Mouse (Mus musculus) layer of hippocampus, adult 18-20 months (tissue): ENCODE data around the gene Tspyl1. TPM values are rescaled to one million over a fixed set of nuclear protein-coding genes. Genes with fewer than 3 reads are reported as not detected.

Experiments used
- DNase-seq, 2 experiments: peaks; one replicate each; pipeline ENCODE4 v3.0.0; 2022; ENCODE audit warnings: low spot score in 2 of 2
- total RNA-seq, 2 experiments: library from RNA; stranded (reverse); gene quantifications; 2 replicates each; pipeline ENCODE4 v1.2.3; 2021

Gene Tspyl1
- total RNA-seq, 2 experiments from 2014 or later: 177 to 179 TPM

DNA sequence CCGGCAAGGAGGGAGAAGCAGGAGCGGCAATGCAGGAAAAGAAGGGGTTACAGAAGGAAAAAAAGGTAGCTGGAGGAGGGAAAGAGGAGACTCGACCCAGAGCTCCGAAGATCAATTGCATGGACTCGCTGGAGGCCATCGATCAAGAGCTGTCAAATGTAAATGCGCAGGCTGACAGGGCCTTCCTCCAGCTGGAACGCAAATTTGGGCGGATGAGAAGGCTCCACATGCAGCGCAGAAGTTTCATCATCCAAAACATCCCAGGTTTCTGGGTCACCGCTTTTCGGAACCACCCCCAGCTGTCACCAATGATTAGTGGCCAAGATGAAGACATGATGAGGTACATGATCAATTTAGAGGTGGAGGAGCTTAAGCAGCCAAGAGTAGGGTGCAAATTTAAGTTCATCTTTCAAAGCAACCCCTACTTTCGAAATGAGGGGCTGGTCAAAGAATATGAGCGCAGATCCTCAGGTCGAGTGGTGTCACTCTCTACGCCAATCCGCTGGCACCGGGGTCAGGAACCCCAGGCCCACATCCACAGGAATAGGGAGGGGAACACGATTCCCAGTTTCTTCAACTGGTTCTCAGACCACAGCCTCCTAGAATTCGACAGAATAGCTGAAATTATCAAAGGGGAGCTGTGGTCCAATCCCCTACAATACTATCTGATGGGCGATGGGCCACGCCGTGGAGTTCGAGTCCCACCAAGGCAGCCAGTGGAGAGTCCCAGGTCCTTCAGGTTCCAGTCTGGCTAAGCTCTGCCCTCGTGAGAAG is 16.2 kb downstream of the Tspyl1 start:
- no peak for DNase-seq

DNA sequence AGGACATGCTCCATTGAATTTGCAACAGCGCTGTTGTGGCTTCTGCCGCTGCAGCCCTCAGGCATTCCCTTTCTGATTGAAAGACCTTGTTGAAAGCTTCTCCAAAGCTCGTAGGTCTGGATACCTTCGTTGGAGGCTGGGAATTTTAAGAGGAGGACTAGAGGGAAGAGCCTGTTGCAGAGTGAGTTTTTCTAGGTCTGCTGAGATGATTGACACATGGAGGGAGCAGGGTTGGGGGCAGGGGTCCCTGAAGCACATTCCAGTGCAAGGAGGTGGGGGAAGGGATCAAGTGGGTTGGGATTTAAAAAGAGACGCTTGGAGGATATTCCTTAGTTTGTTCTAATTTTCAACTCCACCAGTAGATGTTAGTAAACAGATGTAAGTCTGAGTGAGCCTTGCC is 18.4 kb downstream of the Tspyl1 start:
- no peak for DNase-seq

DNA sequence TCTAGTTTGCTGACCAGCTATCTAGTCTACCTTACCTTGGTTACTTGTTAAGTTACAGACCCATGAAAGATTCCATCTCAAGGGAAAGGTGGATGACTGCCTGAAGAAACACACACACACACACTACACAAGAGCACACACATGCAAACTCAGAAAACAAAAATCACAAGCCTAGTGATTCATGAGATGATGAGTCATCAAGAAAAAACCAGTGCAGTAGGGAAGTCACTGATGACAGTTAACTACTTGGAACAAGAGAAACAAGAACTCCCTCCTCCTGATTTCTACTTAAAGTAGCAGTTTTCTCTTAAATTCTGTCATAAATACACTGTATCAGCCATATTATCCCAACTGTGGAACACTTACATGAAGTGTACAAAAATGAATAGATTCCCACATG is 25.1 kb downstream of the Tspyl1 start:
- no peak for DNase-seq

DNA sequence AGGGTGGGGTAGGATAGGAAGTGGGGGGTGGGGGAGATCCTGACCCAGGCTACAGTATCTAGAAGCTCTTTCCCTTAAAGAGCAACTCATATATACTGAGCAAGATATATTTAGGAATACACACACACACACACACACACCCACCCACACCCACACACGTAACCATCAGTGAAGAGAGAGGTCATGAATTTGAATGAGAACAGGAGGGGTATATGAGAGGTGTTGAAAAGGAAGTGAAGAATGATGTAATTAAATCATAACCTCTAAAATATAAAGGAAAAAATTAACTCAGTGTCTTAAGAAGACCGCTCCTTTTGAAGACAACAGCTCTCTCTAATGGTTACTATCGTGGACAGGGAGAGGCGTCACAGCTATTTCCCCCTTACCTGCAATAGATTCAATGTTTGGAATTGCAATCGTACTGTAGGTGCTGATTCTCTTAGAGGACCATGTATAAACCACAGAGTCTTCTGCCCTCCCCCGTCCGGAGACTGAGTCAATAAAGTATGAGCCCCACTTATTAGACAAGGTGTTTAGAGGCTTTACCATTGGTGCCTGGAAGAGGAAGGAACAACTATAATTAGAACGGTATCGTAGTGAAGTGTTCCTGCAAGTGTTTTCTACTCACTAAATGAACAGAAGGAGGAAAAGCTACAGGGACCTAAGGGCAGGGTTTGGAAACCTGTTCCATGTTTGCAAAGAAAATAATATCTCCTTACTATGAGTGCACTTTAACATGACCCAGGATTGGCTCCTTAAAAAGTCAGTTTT is 28.1 kb downstream of the Tspyl1 start:
- DNase-seq: no peak

DNA sequence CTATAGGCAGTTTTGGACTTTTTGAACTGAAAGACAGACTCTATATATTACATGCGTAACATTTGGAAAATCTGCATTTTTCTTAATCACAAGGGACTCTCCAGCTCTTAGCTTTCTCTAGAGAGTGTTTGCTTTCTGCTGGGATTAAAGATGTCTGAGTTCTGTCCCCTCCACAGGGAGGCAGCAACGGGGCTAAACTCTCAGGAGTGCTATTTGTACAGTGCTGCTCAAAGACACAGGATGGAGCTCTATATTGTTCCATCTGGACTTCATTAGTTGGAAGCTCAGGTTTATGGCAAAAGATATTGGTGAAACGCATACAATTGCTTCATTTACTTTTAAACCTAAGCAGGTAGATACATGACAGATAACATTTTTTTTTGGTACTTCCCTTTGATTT is 30.5 kb downstream of the Tspyl1 start:
- peak in 1 of 2 experiments; percentile 38 for DNase-seq

DNA sequence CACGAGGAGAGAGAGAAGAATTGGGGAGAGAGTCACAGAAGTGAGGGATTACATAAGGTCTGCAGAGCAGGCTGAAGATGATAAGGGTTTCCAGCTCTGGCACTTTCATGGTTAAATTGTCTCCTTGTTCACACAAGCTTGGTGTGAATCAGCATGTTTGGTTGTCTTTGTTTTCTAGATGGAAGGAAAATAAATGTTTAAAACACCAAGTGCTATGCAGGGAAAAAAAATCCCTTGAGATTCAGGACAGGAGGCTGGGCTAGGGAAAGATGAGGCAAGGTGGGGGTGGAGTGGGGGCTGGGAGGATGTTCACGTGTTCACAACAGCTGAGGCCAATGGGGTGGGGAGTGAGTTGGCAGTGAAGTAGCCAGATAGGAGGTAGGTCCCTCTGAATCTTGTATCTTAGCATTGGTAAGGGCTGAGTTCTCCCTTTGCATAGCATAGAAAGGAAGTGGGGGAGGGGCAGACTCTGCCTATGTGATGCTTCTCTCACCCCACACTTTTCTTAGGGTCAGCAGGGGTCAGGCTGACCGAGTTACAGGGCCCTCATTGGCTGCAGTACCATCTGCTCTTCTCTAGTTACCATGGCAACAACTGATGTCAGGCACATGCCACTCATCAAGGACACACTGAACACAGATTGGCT is 34.7 kb downstream of the Tspyl1 start:
- peak; percentile 73 to 86 for DNase-seq

DNA sequence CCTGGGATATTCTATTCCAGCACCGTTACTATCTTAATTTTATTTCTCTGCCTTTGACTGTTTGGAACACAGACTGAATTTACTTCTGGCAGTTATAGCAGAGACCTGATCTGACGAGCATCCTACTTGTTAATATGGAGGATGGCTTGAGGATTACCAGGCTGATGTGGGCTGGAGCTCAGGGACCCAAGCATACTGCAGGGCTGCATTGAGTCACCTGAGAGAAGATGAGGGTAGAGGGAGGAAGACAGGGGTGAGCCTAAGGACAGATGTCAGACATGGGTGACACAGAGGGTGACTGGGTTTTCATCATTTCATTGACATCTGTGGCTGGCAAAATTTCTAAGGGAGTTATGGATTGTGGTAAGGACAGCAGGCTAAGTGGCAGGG is 35.2 kb downstream of the Tspyl1 start:
- DNase-seq: no peak

DNA sequence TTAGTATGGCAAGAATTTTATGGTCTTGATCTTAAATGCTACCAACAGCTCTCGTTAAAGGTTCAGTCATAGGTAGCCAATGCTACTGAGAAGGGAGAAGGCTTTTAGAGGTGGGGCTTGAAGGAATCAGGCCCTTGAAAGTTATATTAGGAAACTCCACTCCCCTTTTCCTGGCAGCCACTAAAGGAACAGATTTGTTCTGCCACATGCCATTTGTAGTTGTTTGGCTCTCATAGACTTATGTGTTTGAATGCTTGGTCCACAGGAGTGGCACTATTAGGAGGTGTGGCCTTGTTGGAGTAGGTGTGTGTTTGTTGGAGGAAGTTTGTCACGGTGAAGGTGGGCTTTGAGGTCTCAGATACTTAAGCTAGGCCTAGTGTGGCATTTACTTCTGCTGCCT is 38.8 kb downstream of the Tspyl1 start:
- peak in 1 of 2 experiments; percentile 60 for DNase-seq

DNA sequence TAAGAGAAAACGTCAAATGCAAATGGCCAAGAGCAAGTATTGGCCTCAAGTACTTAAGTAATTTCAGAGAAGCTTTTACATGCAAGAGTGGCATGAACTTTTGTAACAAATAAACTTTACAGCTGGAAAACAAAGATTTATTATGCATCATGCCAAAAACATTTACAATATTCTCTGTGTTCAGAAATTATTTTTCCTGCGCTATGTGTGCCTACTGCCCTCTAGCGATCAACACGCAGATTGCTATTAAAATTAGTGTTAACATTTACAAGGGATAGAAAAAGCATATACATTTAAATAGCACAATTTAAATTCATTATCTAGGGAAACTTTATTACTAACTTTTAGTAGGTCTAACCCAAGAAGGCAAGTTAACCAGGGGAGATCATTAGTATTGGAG is 44.7 kb downstream of the Tspyl1 start:
- DNase-seq: peak in 1 of 2 experiments; percentile 35

DNA sequence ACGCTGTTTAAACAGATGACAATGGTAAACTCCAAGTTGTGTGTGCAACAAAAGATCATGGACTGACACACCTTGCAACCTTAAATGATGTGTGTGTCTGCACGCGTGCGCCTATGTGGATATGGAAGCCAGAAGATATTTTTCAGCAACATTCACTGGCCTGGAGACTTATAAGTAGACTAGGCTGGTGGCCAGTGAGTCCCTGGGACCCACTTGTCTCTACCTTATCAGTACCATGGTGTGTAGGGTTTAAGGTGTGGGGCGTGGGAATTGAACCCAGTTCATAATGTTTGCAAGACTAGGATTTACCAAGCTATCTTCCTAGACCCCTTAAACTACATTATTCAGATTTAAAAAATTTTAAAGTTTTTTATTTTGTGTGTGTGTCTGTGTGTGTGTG is 45.2 kb downstream of the Tspyl1 start:
- DNase-seq: no peak

DNA sequence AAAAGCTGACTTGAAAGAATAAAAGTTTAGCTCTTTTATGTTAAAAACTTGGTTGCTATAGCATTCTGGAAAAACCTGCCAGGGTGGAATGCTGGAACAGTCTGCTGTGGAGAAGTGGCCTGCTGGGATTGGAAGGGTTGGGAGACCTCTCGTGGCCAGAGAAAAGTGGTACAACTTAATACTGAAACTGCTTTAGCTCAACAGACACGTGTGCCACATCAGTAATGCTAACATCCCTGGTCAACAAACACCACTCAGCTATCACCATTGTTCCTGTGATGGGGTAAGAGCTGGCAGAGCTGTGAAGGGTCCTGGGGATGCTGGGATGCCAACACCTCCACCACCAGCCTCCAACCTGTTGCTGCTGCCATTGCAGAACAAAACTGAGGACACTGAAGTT is 46.3 kb downstream of the Tspyl1 start:
- DNase-seq: peak; percentile 29 to 70

Other genes with a start within 250 kb of the Tspyl1 start
- under 1 TPM in 1 of 2 experiments, not detected in 1; 0.64 TPM for gene Trappc3l, start 244.6 kb upstream of the Tspyl1 start, total RNA-seq
- gene Calhm4, start 237.9 kb upstream of the Tspyl1 start, total RNA-seq: not detected
- 1 to 10 TPM; 4.0 to 4.1 TPM for gene Calhm5, start 185.7 kb upstream of the Tspyl1 start, total RNA-seq
- gene Calhm6, start 154.2 kb upstream of the Tspyl1 start, total RNA-seq: not detected
- gene Dse, start 74.5 kb upstream of the Tspyl1 start, total RNA-seq: 1 to 10 TPM; 4.9 to 5.6 TPM
- gene Tspyl4, start 15.3 kb downstream of the Tspyl1 start, total RNA-seq: 100 to 1,000 TPM; 378 TPM
- gene Col10a1, start 107.8 kb downstream of the Tspyl1 start, total RNA-seq: under 1 TPM in 1 of 2 experiments, not detected in 1; 0.10 TPM
- 1 to 10 TPM; 2.8 to 3.7 TPM for gene Nt5dc1, start 136.4 kb downstream of the Tspyl1 start, total RNA-seq
- under 1 TPM; 0.18 to 0.54 TPM for gene Frk, start 201.2 kb downstream of the Tspyl1 start, total RNA-seq